In the genomic region with DNA sequence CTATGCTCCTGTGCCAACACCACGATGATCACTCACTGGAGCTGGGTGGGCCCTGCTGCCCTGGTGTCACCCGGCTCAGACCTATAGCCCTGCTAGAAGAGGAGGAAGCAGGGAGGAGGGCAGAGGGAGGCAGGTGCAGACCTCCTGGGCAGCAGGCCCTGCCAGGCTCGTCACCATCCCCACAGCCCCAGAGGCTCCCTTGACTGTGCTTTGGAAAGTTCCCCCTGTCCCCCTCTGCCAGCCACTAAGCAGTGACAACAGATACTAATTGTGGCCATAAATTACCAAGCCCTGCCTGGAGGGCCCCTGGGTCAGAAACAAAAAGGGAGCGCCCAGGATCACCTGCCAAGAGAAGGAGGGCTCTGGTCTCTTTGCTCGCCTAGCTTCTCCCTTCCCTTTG, we compare ENCODE assay signal across 25 mouse cellular contexts. TPM values are rescaled to one million over a fixed set of nuclear protein-coding genes. Genes with fewer than 3 reads are reported as not detected.
DNase-seq lines count a peak whose midpoint lies in the region; ATAC-seq and TF ChIP-seq lines count a peak whose summit lies in the region.
"Had no signal": no experiment of that assay in that cellular context is flagged by ENCODE, and none has a peak within 500 bp of the region (broad histone marks: within the 10 kb centered on the region; RNA-seq: fewer than 3 reads in every experiment).

No protein-coding gene starts in this region.

- H3K4me1 ChIP-seq in kidney, embryonic 14.5 days (ENCODE audit: control insufficient read depth, insufficient read depth, low read length), result no peaks in the 10 kb centered on the region
- no peaks in the 10 kb centered on the region for H3K4me1 ChIP-seq in kidney, postnatal 0 days (replicated peaks; ENCODE audit: insufficient read depth, low read length)
- H3K4me1 ChIP-seq in intestine, postnatal 0 days (replicated peaks; ENCODE audit: control insufficient read depth, insufficient read depth, low read length), result no peaks in the 10 kb centered on the region
- H3K4me1 ChIP-seq: forebrain, embryonic 10.5 days; forebrain, embryonic 13.5 days; hindbrain, embryonic 15.5 days had no signal

- H3K36me3 ChIP-seq in kidney, embryonic 14.5 days (ENCODE audit: control insufficient read depth, insufficient read depth, low read length), result no peaks in the 10 kb centered on the region
- no peaks in the 10 kb centered on the region for H3K36me3 ChIP-seq in kidney, postnatal 0 days (ENCODE audit: insufficient read depth, low read length)
- H3K36me3 ChIP-seq in intestine, postnatal 0 days (ENCODE audit: control insufficient read depth, insufficient read depth), result no peaks in the 10 kb centered on the region
- H3K36me3 ChIP-seq: embryonic facial prominence, embryonic 13.5 days; forebrain, embryonic 10.5 days; hindbrain, embryonic 12.5 days; hindbrain, embryonic 15.5 days had no signal

- H3K27me3 ChIP-seq in kidney, embryonic 14.5 days (ENCODE audit: control insufficient read depth, insufficient read depth, low read length), result 0 out of 2 replicates have a peak, but pooled peaks cover 4% of the 10 kb centered on the region
- H3K27me3 ChIP-seq in kidney, postnatal 0 days (ENCODE audit: insufficient read depth, low read length), result no peaks in the 10 kb centered on the region
- peaks cover 6% of the 10 kb centered on the region; the same call in 1 of the 2 replicates for H3K27me3 ChIP-seq in intestine, postnatal 0 days (replicated peaks; ENCODE audit: control insufficient read depth, insufficient read depth, low read length)
- H3K27me3 ChIP-seq: hindbrain, embryonic 15.5 days had no signal

- H3K27ac ChIP-seq in kidney, embryonic 14.5 days (ENCODE audit: low read depth, low read length), result no peak overlapping the region
- no peak overlapping the region for H3K27ac ChIP-seq in kidney, postnatal 0 days
- no peak overlapping the region for H3K27ac ChIP-seq in intestine, postnatal 0 days (ENCODE audit: low read depth, low read length)
- H3K27ac ChIP-seq: embryonic facial prominence, embryonic 13.5 days; forebrain, embryonic 10.5 days; forebrain, embryonic 13.5 days; hindbrain, embryonic 12.5 days; hindbrain, embryonic 15.5 days had no signal

- H3K4me3 ChIP-seq in kidney, embryonic 14.5 days (ENCODE audit: low read length), result no peak overlapping the region
- H3K4me3 ChIP-seq in kidney, postnatal 0 days (replicated peaks; ENCODE audit: low read depth, low read length), result no peak overlapping the region
- H3K4me3 ChIP-seq in intestine, postnatal 0 days (ENCODE audit: low read depth, low read length), result no peak overlapping the region
- H3K4me3 ChIP-seq: embryonic facial prominence, embryonic 13.5 days; erythroblast, embryonic 14.5 days; forebrain, embryonic 10.5 days; forebrain, embryonic 13.5 days; hindbrain, embryonic 12.5 days; hindbrain, embryonic 15.5 days had no signal

- no peak overlapping the region for H3K9ac ChIP-seq in kidney, embryonic 14.5 days (ENCODE audit: low read depth, low read length)
- no peak overlapping the region for H3K9ac ChIP-seq in kidney, postnatal 0 days (ENCODE audit: low read depth, low read length)
- H3K9ac ChIP-seq in intestine, postnatal 0 days (ENCODE audit: low read depth, low read length), result no peak overlapping the region
- H3K9ac ChIP-seq: embryonic facial prominence, embryonic 13.5 days; forebrain, embryonic 13.5 days; hindbrain, embryonic 12.5 days; hindbrain, embryonic 15.5 days had no signal

- ATAC-seq in kidney, embryonic 14.5 days (ENCODE audit: low FRiP score, low TSS enrichment), result 0 out of 2 replicates have a peak, but pooled peaks have one; percentile 22
- ATAC-seq in kidney, postnatal 0 days (replicated peaks; ENCODE audit: low FRiP score, low read depth), result no peak
- ATAC-seq in intestine, postnatal 0 days, result peak; percentile 49
- ATAC-seq: activated CD4-positive, CD25-positive, alpha-beta regulatory T cell, adult 4 months; forebrain, embryonic 13.5 days; forebrain, embryonic 16.5 days had no signal

- no peak for TF ChIP-seq CTCF in kidney, postnatal 0 days (IDR thresholded peaks at IDR 0.05; ENCODE audit: low read depth)
- no peak for TF ChIP-seq CTCF in intestine, postnatal 0 days (IDR thresholded peaks at IDR 0.05; ENCODE audit: low read depth)

- 25% methylated on average over 5 of the region's 5 CpGs for WGBS in kidney, embryonic 14.5 days
- 33% methylated on average over 5 of the region's 5 CpGs for WGBS in kidney, postnatal 0 days
- 27% methylated on average over 5 of the region's 5 CpGs for WGBS in intestine, postnatal 0 days

- no peaks in the 10 kb centered on the region for H3K9me3 ChIP-seq in kidney, embryonic 14.5 days (ENCODE audit: control insufficient read depth, low read length)
- H3K9me3 ChIP-seq in kidney, postnatal 0 days (replicated peaks; ENCODE audit: low read length), result no peaks in the 10 kb centered on the region
- no peaks in the 10 kb centered on the region for H3K9me3 ChIP-seq in intestine, postnatal 0 days (ENCODE audit: control insufficient read depth)
- H3K9me3 ChIP-seq: embryonic facial prominence, embryonic 13.5 days; forebrain, embryonic 10.5 days; forebrain, embryonic 13.5 days; hindbrain, embryonic 12.5 days; hindbrain, embryonic 15.5 days had no signal

- no peak overlapping the region for H3K4me2 ChIP-seq in kidney, embryonic 14.5 days (replicated peaks; ENCODE audit: low read depth, low read length)
- no peak overlapping the region for H3K4me2 ChIP-seq in kidney, postnatal 0 days (ENCODE audit: low read length)
- no peak overlapping the region for H3K4me2 ChIP-seq in intestine, postnatal 0 days (replicated peaks; ENCODE audit: low read depth)
- H3K4me2 ChIP-seq: embryonic facial prominence, embryonic 13.5 days; forebrain, embryonic 13.5 days; heart, embryonic 11.5 days; hindbrain, embryonic 12.5 days; hindbrain, embryonic 15.5 days had no signal

- DNase-seq in kidney, postnatal 36 days, result no peak
- peak; percentile 64 for DNase-seq in kidney, postnatal 0 days (ENCODE audit: low spot score)
- DNase-seq in kidney, adult 9 months, result no peak
- DNase-seq in fat pad, adult 2 months (ENCODE audit: extremely low read depth, low read depth, low spot score), result peak; percentile 28
- DNase-seq in cerebellum, adult 8-10 months, result no peak
- DNase-seq: adrenal gland, adult 8-10 months; adrenal gland, postnatal 25 days; cerebellum, adult 11-12 months; cerebellum, adult 9-10 months; cerebellum, postnatal 14 days; gastrocnemius, postnatal 10 days; gastrocnemius, postnatal 36 days had no signal

RNA-seq across cellular contexts. Expression of gene Zfand2a, which starts 9.3 kb away (rescaled TPM):
- 6.2 and 6.8 TPM in 2 replicates for polyA plus RNA-seq in kidney, embryonic 14.5 days (2014; fragmentation: Nextera tagmentation; extraction: Ambion mirVana)
- polyA plus RNA-seq in kidney, postnatal 0 days (2015; fragmentation: Nextera tagmentation; extraction: Ambion mirVana), result 6.8 and 7.6 TPM in 2 replicates
- polyA plus RNA-seq in intestine, postnatal 0 days (2015; fragmentation: Nextera tagmentation; extraction: Ambion mirVana), result 6.1 and 6.7 TPM in 2 replicates

RNA-seq across cellular contexts. Expression of gene 3110082I17Rik, which starts 33.4 kb away (rescaled TPM):
- 31.6 and 40.6 TPM in 2 replicates for polyA plus RNA-seq in kidney, embryonic 14.5 days (2014; fragmentation: Nextera tagmentation; extraction: Ambion mirVana)
- polyA plus RNA-seq in kidney, postnatal 0 days (2015; fragmentation: Nextera tagmentation; extraction: Ambion mirVana), result 25.6 and 26.6 TPM in 2 replicates
- 8.3 and 8.5 TPM in 2 replicates for polyA plus RNA-seq in intestine, postnatal 0 days (2015; fragmentation: Nextera tagmentation; extraction: Ambion mirVana)

RNA-seq across cellular contexts. Expression of gene Uncx, which starts 49.6 kb away (rescaled TPM):
- 130 and 131 TPM in 2 replicates for polyA plus RNA-seq in kidney, embryonic 14.5 days (2014; fragmentation: Nextera tagmentation; extraction: Ambion mirVana)
- polyA plus RNA-seq in kidney, postnatal 0 days (2015; fragmentation: Nextera tagmentation; extraction: Ambion mirVana), result 44.8 and 50.9 TPM in 2 replicates
- not detected in 2 replicates for polyA plus RNA-seq in intestine, postnatal 0 days (2015; fragmentation: Nextera tagmentation; extraction: Ambion mirVana)
- polyA plus RNA-seq: activated CD4-positive, CD25-positive, alpha-beta regulatory T cell, adult 4 months; erythroblast, embryonic 14.5 days; heart, embryonic 14.5 days; heart, postnatal 0 days had no signal

Comparison
In these comparisons a context has a peak if more than half of its experiments do, and no peak if none do; other contexts are left out.
1. DNase-seq: peak in kidney, postnatal 0 days (single experiment) and fat pad, adult 2 months (single experiment); none in kidney, postnatal 36 days (0 of 2), kidney, adult 9 months (single experiment) and cerebellum, adult 8-10 months (single experiment).
2. RNA of gene Uncx, which starts 49.6 kb away (polyA plus RNA-seq): 130 to 131 TPM in kidney, embryonic 14.5 days and 44.8 to 50.9 TPM in kidney, postnatal 0 days; not detected in intestine, postnatal 0 days; every median in the first group is over 10 times any median in the second.